Mouse (Mus musculus) liver, adult 2 months (tissue): ENCODE measurements around the gene Sesn2.

Experiments used
- CTCF ChIP-seq: fragments of 200-500 bp; IDR thresholded peaks from 2 replicates; pipeline ENCODE4 v1.5.1; 2011; ENCODE audit warnings: low read depth, low read length, control low read depth
- POLR2A ChIP-seq: fragments of 200-500 bp; IDR thresholded peaks from 2 replicates; pipeline ENCODE4 v1.6.1; 2011; ENCODE audit warnings: low read length, control low read depth; ENCODE audit not compliant: insufficient read depth; ENCODE audit errors: extremely low read depth

GRCm38 (mm10) chr4:132510352-132510798 is at the start of gene Sesn2:
- TF ChIP-seq POLR2A (peak; percentile 99), CTCF (no peak)
